ENCODE assay signal across 25 mouse cellular contexts in genomic region chr12:36456002-36456401, GRCm38 (mm10).
DNase-seq lines count a peak whose midpoint lies in the region; ATAC-seq and TF ChIP-seq lines count a peak whose summit lies in the region.
"Had no signal": no experiment of that assay in that cellular context is flagged by ENCODE, and none has a peak within 500 bp of the region (broad histone marks: within the 10 kb centered on the region; RNA-seq: fewer than 3 reads in every experiment).

No protein-coding gene starts in this region.

- H3K9ac ChIP-seq in forebrain, postnatal 0 days = no peak overlapping the region
- H3K9ac ChIP-seq: embryonic facial prominence, embryonic 13.5 days; forebrain, embryonic 13.5 days; hindbrain, embryonic 12.5 days; hindbrain, embryonic 15.5 days had no signal

- H3K4me3 ChIP-seq in forebrain, postnatal 0 days (ENCODE audit: low read depth, low read length) = no peak overlapping the region
- no peak overlapping the region for H3K4me3 ChIP-seq in forebrain, embryonic 10.5 days
- H3K4me3 ChIP-seq: embryonic facial prominence, embryonic 10.5 days; embryonic facial prominence, embryonic 13.5 days; erythroblast, embryonic 14.5 days; forebrain, embryonic 13.5 days; gastrocnemius, adult 2 months; hindbrain, embryonic 12.5 days; hindbrain, embryonic 15.5 days had no signal

- H3K27ac ChIP-seq in forebrain, postnatal 0 days (ENCODE audit: low read depth, low read length) = no peak overlapping the region
- H3K27ac ChIP-seq in forebrain, embryonic 10.5 days = no peak overlapping the region
- H3K27ac ChIP-seq: embryonic facial prominence, embryonic 10.5 days; embryonic facial prominence, embryonic 13.5 days; forebrain, embryonic 13.5 days; gastrocnemius, adult 2 months; hindbrain, embryonic 12.5 days; hindbrain, embryonic 15.5 days had no signal

- ATAC-seq in forebrain, postnatal 0 days = no peak
- ATAC-seq: activated CD4-positive, CD25-positive, alpha-beta regulatory T cell, adult 4 months; forebrain, embryonic 13.5 days; forebrain, embryonic 16.5 days had no signal

- no peaks in the 10 kb centered on the region for H3K9me3 ChIP-seq in forebrain, postnatal 0 days (ENCODE audit: low read length)
- H3K9me3 ChIP-seq in forebrain, embryonic 10.5 days = peaks cover 4% of the 10 kb centered on the region; the same call in 1 of the 2 replicates
- H3K9me3 ChIP-seq: embryonic facial prominence, embryonic 10.5 days; embryonic facial prominence, embryonic 13.5 days; forebrain, embryonic 13.5 days; hindbrain, embryonic 12.5 days; hindbrain, embryonic 15.5 days had no signal

- 77% methylated on average over 3 of the region's 3 CpGs for WGBS in forebrain, postnatal 0 days
- WGBS in forebrain, embryonic 10.5 days = 99% methylated on average over 3 of the region's 3 CpGs

- no peak for TF ChIP-seq CTCF in forebrain, postnatal 0 days (IDR thresholded peaks at IDR 0.05; ENCODE audit: low read depth)

- DNase-seq in forebrain, postnatal 0 days = peak; percentile 11
- DNase-seq in forebrain, embryonic 10.5 days (ENCODE audit: extremely low spot score, low spot score) = no peak
- peak; percentile 13 for DNase-seq in layer of hippocampus, adult 9-10 months (ENCODE audit: low spot score)
- DNase-seq in layer of hippocampus, postnatal 36 days = no peak
- peak; percentile 53 for DNase-seq in brain, adult 2 months (ENCODE audit: low read depth, low spot score)
- DNase-seq in gastrocnemius, adult 18-20 months (ENCODE audit: low spot score) = no peak
- DNase-seq: adrenal gland, adult 8-10 months; adrenal gland, postnatal 25 days; cerebellum, adult 11 months; cerebellum, adult 2 months; cerebellum, adult 9-11 months; cerebellum, postnatal 36 days; embryo, embryonic 11 days; gastrocnemius, adult 2 months; gastrocnemius, postnatal 14 days; heart, adult 11 months had no signal

- H3K36me3 ChIP-seq in forebrain, postnatal 0 days (ENCODE audit: insufficient read depth) = no peaks in the 10 kb centered on the region
- H3K36me3 ChIP-seq in forebrain, embryonic 10.5 days (replicated peaks) = no peaks in the 10 kb centered on the region
- H3K36me3 ChIP-seq: embryonic facial prominence, embryonic 10.5 days; embryonic facial prominence, embryonic 13.5 days; hindbrain, embryonic 12.5 days; hindbrain, embryonic 15.5 days had no signal

- no peaks in the 10 kb centered on the region for H3K27me3 ChIP-seq in forebrain, postnatal 0 days (ENCODE audit: insufficient read depth, low read length)
- H3K27me3 ChIP-seq in forebrain, embryonic 10.5 days (ENCODE audit: poor library complexity, severe bottlenecking) = no peaks in the 10 kb centered on the region
- H3K27me3 ChIP-seq: embryonic facial prominence, embryonic 13.5 days; forebrain, embryonic 13.5 days; hindbrain, embryonic 12.5 days; hindbrain, embryonic 15.5 days had no signal

- no peak overlapping the region for H3K4me2 ChIP-seq in forebrain, postnatal 0 days (ENCODE audit: low read depth)
- H3K4me2 ChIP-seq: embryonic facial prominence, embryonic 13.5 days; forebrain, embryonic 13.5 days; heart, embryonic 11.5 days; hindbrain, embryonic 12.5 days; hindbrain, embryonic 15.5 days had no signal

- H3K4me1 ChIP-seq in forebrain, postnatal 0 days (ENCODE audit: insufficient read depth) = no peaks in the 10 kb centered on the region
- H3K4me1 ChIP-seq in forebrain, embryonic 10.5 days = no peaks in the 10 kb centered on the region
- H3K4me1 ChIP-seq: embryonic facial prominence, embryonic 10.5 days; embryonic facial prominence, embryonic 13.5 days; forebrain, embryonic 13.5 days; hindbrain, embryonic 12.5 days; hindbrain, embryonic 15.5 days had no signal

Comparison
In these comparisons a context has a peak if more than half of its experiments do, and no peak if none do; other contexts are left out.
1. DNase-seq: peak in forebrain, postnatal 0 days (single experiment), layer of hippocampus, adult 9-10 months (single experiment) and brain, adult 2 months (single experiment); none in forebrain, embryonic 10.5 days (single experiment), layer of hippocampus, postnatal 36 days (0 of 2) and gastrocnemius, adult 18-20 months (single experiment).